Mouse (Mus musculus) ES-Bruce4 (cell line): Measurements from ENCODE around the gene Lrr1. TPM values are rescaled to one million over a fixed set of nuclear protein-coding genes. Genes with fewer than 3 reads are reported as not detected.

ENCODE experiments used
- H3K27ac ChIP-seq: 2 replicates; pipeline ENCODE4 v1.5.1; 2012; ENCODE audit warnings: low read length, inconsistent platforms; ENCODE audit not compliant: insufficient read depth
- H3K27me3 ChIP-seq: 2 replicates; pipeline ENCODE4 v1.6.1; 2012; ENCODE audit warnings: mild to moderate bottlenecking, low read length, inconsistent platforms; ENCODE audit not compliant: control insufficient read depth, poor library complexity, insufficient read depth, severe bottlenecking
- H3K36me3 ChIP-seq: 2 replicates; pipeline ENCODE4 v1.6.1; 2012; ENCODE audit warnings: inconsistent platforms, mild to moderate bottlenecking, low read length, moderate library complexity; ENCODE audit not compliant: control insufficient read depth, poor library complexity, insufficient read depth, severe bottlenecking
- H3K4me1 ChIP-seq: one replicate; pipeline ENCODE4 v1.8.1; 2011; ENCODE audit warnings: low read length; ENCODE audit not compliant: control insufficient read depth, insufficient read depth
- H3K4me3 ChIP-seq: 2 replicates; pipeline ENCODE4 v1.5.1; 2011; ENCODE audit warnings: low read depth, mild to moderate bottlenecking, low read length
- H3K9ac ChIP-seq: 2 replicates; pipeline ENCODE4 v1.6.1; 2012; ENCODE audit warnings: low read depth, mild to moderate bottlenecking, inconsistent platforms; ENCODE audit not compliant: poor library complexity, severe bottlenecking
- H3K9me3 ChIP-seq: replicated peaks from 2 replicates; pipeline ENCODE4 v1.6.1; 2012; ENCODE audit warnings: mild to moderate bottlenecking, low read length, inconsistent platforms; ENCODE audit not compliant: control insufficient read depth, poor library complexity, insufficient read depth, severe bottlenecking
- CTCF ChIP-seq: IDR thresholded peaks from one replicate; pipeline ENCODE4 v1.8.1; 2011; ENCODE audit warnings: low read depth, low read length
- EP300 ChIP-seq: IDR thresholded peaks from 2 replicates; pipeline ENCODE4 v1.6.1; 2011; ENCODE audit warnings: low read depth, low read length; ENCODE audit not compliant: insufficient read depth
- POLR2A ChIP-seq: IDR thresholded peaks from one replicate; pipeline ENCODE4 v1.8.1; 2011; ENCODE audit warnings: low read length; ENCODE audit not compliant: insufficient read depth
- polyA plus RNA-seq: library from polyadenylated mRNA; stranded (reverse); fragments of >200 nt; gene quantifications from 2 replicates; pipeline ENCODE4 v1.2.4, GENCODE M21; 2011; ENCODE audit warnings: low read depth; ENCODE audit not compliant: missing spikeins, insufficient read depth, insufficient read length

Lrr1 gene
- polyA plus RNA-seq, 1 experiment: 7.5 TPM

GRCm38 (mm10) chr12:69167656-69168460, 756 bp upstream of the Lrr1 start:
- TF ChIP-seq CTCF (no peak), POLR2A (peak; percentile 44), EP300 (no peak)
- peak overlapping the region; percentile 86 for H3K4me3 ChIP-seq
- H3K9me3 ChIP-seq: no peaks in the 10 kb centered on the region
- no peaks in the 10 kb centered on the region for H3K27me3 ChIP-seq
- H3K9ac ChIP-seq: peak overlapping the region; percentile 62
- H3K27ac ChIP-seq: no peak overlapping the region
- no peaks in the 10 kb centered on the region for H3K36me3 ChIP-seq
- peaks cover 2% of the 10 kb centered on the region for H3K4me1 ChIP-seq

- H3K4me3 ChIP-seq: no peak overlapping the region
- no peak overlapping the region for H3K27ac ChIP-seq
Observed at GRCm38 (mm10) chr12:69171307-69171706, 2.7 kb downstream of the Lrr1 start.

GRCm38 (mm10) chr12:69175975-69176374, 7.4 kb downstream of the Lrr1 start:
- TF ChIP-seq POLR2A (no peak), EP300 (no peak), CTCF (no peak)
- Histone ChIP-seq H3K27me3 (no peaks in the 10 kb centered on the region), H3K4me3 (no peak overlapping the region), H3K27ac (no peak overlapping the region), H3K9ac (no peak overlapping the region), H3K36me3 (peaks cover 7% of the 10 kb centered on the region), H3K4me1 (no peaks in the 10 kb centered on the region), H3K9me3 (no peaks in the 10 kb centered on the region)

More at GRCm38 (mm10) chr12:69171307-69171706, 2.7 kb downstream of the Lrr1 start:
- Histone ChIP-seq H3K9ac (no peak overlapping the region), H3K9me3 (no peaks in the 10 kb centered on the region), H3K4me1 (peaks cover 2% of the 10 kb centered on the region), H3K27me3 (no peaks in the 10 kb centered on the region), H3K36me3 (peaks cover 5% of the 10 kb centered on the region)
- TF ChIP-seq POLR2A (no peak), EP300 (no peak), CTCF (no peak)

- Histone ChIP-seq H3K4me3 (no peak overlapping the region), H3K27me3 (no peaks in the 10 kb centered on the region), H3K9me3 (no peaks in the 10 kb centered on the region), H3K27ac (no peak overlapping the region), H3K4me1 (no peaks in the 10 kb centered on the region), H3K9ac (no peak overlapping the region), H3K36me3 (peaks cover 15% of the 10 kb centered on the region)
- TF ChIP-seq EP300 (no peak), CTCF (no peak), POLR2A (no peak)
Observed at GRCm38 (mm10) chr12:69177526-69177925, 8.9 kb downstream of the Lrr1 start.

GRCm38 (mm10) chr12:69179371-69179770, 10.8 kb downstream of the Lrr1 start:
- no peaks in the 10 kb centered on the region for H3K4me1 ChIP-seq
- H3K27ac ChIP-seq: no peak overlapping the region
- H3K27me3 ChIP-seq: no peaks in the 10 kb centered on the region
- H3K36me3 ChIP-seq: peaks cover 15% of the 10 kb centered on the region
- peak overlapping the region; percentile 30; the same call in 1 of the 2 replicates for H3K9ac ChIP-seq
- no peaks in the 10 kb centered on the region for H3K9me3 ChIP-seq
- no peak for TF ChIP-seq EP300
- no peak for TF ChIP-seq CTCF
- no peak for TF ChIP-seq POLR2A
- H3K4me3 ChIP-seq: no peak overlapping the region

GRCm38 (mm10) chr12:69181800-69182199, 13.2 kb downstream of the Lrr1 start:
- Histone ChIP-seq H3K9ac (no peak overlapping the region), H3K36me3 (peaks cover 13% of the 10 kb centered on the region), H3K9me3 (no peaks in the 10 kb centered on the region), H3K4me3 (no peak overlapping the region), H3K27me3 (no peaks in the 10 kb centered on the region), H3K27ac (no peak overlapping the region), H3K4me1 (no peaks in the 10 kb centered on the region)
- TF ChIP-seq EP300: no peak
- no peak for TF ChIP-seq CTCF
- TF ChIP-seq POLR2A: no peak
